Mouse (Mus musculus) right cerebral cortex, postnatal 10 days (tissue): ENCODE measurements around the gene Rad51b.

Source experiments
- DNase-seq, 2 experiments: peaks; one replicate each; pipeline ENCODE4 v3.0.0; 2021; ENCODE audit warnings: low spot score in 2 of 2

Gene Rad51b

DNA sequence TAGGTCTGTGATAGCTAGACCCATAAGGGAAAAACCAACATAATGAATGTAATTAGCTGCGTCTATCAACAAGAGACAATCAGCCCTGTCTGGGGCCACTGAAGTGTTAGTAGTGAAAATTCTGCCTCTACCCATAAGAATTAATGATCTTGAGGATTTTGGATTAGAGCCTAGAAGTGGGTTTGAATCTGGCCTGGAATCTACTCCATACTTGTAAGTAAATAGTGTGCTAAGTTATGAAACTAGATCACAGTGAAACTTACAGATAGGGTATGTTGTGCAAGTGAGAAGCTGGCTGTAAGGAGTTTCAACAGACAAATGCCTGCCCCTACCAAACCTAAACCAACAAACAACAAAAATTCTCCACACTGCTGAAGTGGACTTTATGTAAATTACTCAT lies 83.1 kb downstream of the Rad51b start:
- no peak for DNase-seq

DNA sequence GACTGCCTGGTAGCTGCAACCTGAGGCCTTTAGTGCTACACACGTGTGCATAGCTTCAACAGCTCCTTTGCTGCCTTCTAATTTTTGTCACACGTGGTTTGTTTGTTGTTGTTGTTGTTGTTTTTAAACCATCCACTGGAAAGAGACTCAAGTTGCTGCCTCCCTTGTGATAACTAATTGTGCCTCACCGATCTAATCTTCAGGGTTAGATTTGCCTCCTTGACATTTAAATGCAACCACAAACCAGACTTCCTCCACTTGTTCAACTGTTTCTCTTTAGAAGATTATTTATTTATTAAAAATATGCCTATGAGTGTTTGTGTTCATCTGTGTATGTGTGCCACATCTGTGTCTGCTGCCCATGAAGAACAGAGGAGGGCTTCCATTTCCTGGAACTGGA lies 84.4 kb downstream of the Rad51b start:
- DNase-seq: no peak

DNA sequence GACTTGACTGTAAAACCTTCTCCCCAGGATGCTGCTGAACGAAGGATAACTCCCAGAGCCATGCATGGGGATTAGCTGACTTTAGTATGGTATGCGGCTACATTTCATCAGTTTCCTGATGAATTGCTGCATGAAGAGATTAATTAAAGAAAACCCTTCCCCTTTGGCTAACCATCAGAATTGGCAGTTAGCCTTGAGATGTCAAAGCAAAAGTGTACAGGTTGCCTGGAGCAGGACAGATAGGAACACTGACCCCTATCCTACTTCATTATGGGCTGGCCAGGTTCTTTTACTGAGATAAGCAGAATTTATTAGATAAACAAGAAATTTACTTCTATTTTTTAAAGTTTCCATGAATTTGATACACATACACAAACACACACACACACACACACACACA lies 85.3 kb downstream of the Rad51b start:
- no peak for DNase-seq

DNA sequence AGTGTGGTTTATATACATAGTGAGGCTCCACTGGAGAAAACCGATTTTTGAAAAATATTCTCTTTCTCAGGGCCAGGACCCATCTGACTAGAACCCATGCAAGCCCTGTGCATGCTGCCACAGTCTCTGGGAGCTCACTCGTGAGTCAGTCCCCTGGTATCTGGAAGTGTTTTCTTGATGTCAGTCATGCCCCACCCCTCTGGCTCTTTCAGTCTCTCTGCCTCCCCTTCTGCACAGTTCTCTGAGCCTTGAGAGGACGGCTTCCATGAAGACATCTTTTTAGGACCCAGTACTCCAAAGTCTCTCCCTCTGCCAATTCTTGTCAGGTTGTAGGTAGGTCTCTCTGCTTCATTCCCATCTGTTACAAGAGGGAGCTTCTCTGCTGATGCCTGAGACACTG lies 86.5 kb downstream of the Rad51b start:
- DNase-seq: no peak

DNA sequence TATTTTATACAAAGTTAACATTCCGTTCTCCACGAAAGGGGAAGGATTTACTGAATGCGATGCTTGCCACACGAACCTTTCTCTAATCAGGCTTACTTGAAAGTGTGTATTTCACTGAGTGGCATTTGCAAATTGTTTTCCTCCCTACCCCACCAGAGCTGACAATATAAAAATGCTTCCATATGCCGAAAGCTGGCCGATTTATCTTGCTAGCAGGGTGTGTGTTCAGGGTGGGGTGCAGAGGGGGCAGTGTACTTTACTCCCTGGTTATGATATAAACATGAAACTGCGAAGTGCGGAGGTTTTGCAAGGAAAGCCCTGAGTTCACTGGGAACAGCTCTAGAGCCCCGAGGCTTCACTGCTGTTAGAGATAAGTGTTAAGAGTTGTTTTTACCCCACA lies 87.7 kb downstream of the Rad51b start:
- no peak for DNase-seq

DNA sequence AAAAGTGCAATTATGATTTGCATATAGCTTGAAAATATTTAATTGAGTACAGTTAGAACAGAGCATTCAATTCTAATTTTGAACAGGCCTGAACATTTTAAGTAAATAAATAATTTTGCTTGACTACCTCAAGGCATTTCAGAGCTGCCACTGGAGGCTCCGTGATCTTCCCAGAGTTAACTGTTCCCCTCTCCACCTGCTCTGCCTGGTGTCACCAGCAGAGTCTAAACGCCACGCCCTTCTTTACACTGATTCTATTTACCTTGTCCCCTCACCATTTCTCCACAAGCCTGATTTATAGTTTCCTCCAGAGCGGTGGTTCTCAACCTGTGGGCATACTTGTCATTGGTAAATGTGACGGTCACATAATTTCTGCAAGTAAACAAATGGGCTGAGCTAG lies 88.1 kb downstream of the Rad51b start:
- no peak for DNase-seq

DNA sequence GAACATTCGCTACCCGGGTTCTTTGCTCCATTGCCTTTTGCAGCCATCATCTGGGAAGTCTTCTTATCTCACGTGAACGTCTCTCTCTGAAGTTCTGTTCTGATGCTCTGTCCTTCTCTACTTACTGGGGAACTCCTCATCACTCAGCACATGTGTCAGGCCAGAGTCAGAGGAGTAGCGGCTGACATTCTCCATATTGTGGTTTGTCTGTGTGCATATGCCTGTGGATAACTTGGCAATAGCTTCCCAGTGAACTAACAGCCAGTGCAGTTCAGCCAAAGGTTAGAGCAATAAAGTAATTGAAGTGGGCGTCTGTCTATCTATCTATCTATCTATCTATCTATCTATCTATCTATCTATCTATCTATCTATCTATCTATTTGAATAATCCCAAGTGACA lies 90.8 kb downstream of the Rad51b start:
- DNase-seq: no peak

DNA sequence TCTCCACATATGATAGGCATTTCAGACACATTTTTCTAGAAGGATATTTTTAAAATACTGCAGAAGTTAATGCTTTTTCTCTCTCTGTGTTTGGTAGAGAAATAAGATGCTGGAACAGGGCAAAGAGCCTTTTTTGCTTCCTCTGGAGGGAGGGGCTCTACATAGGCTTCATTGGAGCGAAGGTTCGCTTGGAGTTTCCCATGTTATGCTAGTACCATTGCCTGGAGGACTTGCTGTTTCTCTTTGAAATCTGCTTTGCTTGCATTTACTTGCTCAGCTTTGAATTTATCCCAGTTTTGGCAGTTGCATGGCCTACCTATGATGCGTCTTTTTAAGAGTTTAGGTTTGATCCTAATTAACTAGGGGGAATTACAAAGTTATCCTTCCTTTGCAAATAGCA lies 92.2 kb downstream of the Rad51b start:
- no peak for DNase-seq

DNA sequence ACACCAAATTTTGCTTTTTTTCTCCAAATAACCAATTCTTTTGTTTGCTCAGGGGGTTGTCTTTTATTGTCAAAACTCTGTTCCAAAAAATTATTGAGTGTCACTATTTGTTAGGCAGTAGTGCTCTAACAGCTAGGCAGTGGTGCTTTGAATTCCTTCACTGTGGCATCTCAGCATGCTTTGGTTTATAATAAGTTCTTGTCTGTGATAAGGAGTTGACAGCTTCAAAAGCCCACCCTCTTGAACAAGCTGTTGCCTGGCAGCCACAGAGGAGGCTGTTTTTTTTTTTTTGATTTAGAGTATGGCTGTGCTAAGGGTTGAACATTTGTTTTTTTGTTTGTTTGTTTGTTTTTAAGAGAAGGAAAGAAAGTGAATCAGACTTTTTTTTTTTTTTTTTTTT lies 92.9 kb downstream of the Rad51b start:
- DNase-seq: no peak

DNA sequence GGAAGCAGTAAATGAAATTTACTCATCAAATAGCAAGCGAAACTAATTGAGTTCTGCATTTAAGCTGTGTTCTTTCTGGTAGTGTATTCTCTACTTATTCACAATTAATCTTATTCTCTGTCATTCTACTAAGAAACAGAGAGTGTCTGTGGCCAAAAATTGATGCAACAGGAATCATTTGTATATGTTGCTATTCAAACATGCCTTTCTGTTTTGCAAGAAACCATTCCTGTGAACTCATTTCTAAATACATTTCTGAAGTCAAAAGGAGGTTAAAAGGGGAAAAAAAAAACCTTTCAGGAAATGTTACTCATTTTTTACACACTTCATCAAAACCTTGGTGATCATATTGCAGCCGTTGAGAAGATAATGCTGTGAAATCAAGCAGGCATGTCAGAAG lies 96.6 kb downstream of the Rad51b start:
- DNase-seq: no peak

DNA sequence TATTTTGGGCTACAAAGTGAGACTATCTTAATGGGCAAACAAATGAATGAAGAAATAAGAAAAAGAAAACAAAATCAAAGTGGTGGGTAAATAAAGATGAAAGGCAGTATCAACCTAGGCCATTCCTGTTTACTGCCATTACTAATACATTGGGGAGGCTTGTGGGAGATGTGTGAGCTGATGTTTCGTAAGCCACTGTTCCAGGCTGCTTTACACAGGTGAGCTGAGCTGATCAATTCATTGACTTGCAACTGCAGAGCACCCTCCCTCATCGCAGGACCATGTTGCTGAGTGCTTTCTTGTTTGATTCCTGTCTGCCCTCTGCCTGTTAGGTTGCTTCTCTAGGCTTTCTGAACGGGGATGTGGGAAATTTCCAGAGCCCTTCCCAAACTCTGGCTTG lies 106.9 kb downstream of the Rad51b start:
- no peak for DNase-seq

DNA sequence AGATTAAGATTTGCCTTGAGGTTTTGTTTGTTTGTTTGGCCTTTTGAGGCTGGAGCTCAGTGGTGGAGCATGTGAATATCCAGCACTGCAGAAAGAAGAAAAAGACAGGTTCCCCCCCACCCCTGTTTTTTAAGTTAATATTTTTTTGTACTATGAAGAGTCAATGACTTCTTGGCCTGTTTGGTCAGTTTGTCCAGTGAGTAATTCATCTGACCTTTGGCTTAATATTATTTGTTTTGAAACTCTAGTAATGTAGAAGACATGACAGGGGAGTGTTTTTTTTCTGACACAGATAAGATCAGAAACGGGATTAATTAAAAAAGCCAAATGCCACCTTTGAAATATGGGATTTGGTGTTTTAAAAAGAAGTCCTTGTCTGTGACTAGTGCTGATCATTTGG lies 107.4 kb downstream of the Rad51b start:
- no peak for DNase-seq

DNA sequence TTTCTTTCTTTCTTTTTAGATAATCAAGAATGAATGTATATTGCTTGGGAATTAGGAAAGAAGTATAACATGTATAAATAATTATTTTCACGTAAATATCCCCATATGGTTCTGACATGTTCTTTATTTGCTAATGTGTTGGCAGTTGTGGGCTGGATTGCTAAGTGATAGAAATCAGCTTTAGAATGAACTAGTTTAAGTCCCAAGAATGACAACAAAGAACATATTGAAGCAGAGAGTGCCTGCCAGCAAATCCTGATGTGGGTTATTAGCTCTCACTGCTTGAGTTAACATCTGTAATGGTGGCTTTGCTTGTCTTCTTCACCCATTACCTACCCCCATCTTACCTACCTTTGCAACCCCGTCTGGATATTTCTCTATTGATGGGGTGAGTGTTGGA lies 111.6 kb downstream of the Rad51b start:
- no peak for DNase-seq

DNA sequence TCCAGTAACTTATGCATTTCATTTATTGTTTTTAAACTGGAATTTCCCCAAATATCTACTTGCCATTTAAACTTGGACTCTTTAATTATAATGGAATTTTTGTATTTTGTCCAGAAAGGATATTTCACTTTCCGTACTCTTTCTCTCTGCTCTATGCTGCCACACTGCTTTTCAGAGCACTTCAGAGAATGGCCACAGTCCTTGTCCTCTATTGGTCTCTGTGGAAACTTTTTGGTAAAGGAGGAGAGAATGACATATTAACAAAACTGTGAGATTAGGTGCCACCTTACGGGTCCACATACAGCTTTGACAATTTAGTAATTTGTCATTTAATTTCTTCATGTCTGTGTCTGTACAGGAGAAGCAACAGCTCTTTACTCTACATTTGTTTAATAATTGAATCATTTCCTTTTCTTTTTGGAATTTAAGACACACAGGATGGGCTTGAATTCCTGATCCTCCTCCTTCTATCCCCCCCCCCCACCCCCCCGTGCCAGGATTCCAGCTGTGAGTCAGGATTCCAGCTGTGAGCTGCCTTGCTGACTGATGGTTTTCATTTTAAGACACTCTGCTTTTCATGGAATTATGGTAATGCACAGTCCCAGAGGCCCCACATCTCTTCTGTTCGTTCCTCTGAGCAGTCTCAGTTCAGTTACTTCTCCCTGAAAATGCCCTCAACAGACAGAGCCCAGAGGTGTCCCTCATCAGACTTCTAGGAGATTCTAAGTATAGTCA lies 112.2 kb downstream of the Rad51b start:
- no peak for DNase-seq

DNA sequence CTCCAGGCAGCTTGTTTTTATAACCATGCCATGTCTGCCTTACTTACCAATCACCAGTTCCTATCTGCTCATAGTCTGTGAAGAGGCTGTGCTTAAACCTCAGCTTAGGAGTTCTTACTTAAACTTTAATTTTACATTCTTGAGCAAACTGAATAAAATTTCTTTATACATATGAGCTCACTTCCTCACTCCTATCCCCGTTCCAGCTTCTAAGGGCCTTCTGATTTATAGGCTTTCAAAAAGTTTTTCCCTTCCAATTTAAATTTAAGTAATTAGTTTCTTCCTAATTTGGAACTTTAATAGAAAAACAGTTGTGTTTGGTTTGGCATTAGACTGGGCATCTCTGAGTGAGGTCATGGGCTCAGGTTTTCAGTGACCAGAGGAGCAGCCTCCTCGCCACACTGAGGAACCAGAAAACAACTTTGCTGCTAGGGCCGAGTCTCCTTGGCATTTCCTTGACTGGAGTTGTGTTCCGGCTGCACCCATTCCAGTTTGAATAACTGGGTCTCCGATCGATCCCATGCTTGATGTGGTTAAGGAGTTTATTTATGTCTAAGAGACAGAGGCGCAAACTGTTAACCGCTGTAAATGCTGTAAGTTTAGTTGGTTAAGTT lies 115.9 kb downstream of the Rad51b start:
- no peak for DNase-seq

DNA sequence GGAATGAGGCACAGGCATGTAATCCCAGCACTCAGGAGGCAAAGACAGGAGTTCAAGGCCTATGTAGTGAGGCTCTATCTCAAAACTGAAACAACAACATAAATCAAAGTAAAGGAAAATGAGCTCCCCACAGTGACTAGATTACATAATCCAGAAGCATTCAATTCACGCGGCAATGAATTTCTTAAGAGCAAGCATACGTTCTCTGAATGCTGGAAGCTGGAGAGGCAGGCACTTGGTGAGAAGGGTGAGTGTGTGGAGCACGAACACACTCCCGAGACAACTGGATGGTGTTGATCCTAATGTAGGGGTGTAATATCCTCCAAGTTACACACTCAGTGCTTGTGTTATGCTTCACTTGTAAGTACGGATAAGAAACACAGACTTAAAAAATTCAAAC lies 120.3 kb downstream of the Rad51b start:
- DNase-seq: no peak

DNA sequence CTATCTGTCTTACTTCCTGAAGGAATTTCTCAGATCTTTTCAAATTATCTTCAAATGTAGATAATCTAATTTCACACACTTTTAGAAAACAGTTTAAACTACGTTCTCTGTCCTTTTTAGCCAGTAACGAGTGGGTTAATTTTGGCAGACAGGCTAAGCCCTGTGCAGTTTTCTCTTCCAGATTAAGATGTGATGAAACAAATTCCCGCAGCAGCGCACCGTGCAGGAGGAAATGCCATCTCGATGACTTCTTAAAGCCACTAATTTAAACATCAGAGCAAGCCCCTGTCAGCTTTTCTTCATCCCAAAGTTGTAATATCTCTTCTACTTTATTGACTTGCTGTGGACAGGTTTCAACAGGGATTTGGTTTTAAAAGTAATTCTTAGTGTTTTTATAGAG lies 123.5 kb downstream of the Rad51b start:
- no peak for DNase-seq

DNA sequence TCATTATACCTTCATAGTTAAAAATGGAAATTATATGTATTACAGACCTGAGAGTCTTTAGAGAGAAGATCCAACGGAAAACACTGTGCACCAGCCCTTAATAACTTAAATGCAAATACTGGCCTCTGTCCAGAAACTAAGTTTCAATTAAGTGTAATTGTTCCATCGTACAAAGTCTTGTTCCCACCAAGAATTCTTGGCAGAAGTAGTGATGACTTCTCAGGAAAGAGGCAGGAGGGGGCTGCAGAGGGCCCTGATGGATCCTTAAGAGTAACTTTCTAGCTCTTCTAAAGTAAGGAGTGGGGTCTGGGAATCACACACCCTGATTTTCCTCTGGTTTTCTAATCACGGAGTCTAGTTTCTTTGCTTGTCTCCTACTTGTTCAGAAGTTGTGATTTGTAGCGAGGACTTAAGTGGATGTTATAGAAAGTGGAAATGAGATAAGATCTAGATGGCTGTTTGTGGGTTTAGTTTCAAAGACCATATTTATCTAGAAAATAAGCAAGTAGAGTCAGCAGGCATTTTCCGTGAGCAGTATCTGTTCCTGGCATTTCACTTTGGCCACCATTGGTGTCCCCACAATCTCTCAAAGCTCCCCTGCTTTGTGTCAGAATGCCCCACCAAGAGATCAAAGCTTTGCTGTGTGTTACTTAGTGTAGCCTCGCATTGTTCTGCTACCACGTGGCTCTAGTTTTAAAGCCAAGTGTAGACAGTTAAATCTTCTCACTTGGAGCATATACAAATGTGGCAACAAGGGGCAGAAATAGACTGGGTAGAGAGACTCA lies 132.6 kb downstream of the Rad51b start:
- DNase-seq: no peak

DNA sequence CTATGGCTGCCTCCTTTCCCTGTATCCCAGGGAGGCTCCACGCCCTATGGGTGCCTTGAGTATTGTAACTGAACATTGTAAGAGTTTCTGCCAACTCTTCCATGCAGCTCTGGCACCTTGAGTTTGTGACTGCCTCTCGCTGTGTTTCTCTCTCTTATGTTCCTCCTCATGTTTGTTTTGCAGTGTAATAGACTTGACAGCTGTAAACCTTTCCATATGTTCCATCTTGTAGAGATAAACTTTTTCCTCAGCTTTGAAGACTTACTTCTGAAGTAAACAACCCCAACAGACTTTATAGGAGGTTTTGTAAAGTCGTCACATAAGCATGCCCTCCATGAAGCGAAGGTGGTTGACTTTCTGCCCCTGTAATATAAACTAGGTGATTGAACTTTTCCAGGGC lies 134.1 kb downstream of the Rad51b start:
- no peak for DNase-seq

DNA sequence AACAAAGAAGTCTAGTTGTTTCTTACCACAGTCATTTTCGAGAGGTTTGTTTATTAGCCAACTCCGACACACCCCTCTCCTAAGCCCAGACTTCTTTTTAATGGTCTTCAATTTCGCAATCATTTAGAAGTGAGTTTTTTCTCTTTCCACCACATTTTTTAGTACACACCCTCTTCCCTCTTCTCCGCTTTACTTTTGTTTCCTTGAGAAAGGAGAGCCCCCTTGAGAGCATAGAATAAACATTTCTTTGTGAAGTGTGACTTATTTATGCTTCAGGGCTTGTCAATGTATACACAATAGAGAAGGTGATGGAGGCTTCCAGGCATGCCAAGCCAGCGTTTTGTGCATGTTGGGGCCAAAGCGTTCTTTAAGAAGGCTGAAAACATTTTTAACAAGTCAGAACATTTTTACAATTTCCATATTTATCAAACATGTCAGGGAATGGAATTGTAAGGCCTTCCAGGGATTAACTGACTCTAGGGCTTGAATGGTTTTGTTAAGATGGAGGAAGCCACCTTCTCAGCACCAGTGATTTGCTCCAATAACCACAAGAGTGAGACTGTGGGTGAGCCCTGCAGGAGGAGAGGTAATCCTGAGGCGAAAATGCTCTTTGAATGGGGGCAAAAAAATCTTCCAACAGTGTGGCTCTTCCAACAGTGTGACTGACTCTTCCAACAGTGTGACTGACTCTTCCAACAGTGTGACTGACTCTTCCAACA lies 136.8 kb downstream of the Rad51b start:
- no peak for DNase-seq

DNA sequence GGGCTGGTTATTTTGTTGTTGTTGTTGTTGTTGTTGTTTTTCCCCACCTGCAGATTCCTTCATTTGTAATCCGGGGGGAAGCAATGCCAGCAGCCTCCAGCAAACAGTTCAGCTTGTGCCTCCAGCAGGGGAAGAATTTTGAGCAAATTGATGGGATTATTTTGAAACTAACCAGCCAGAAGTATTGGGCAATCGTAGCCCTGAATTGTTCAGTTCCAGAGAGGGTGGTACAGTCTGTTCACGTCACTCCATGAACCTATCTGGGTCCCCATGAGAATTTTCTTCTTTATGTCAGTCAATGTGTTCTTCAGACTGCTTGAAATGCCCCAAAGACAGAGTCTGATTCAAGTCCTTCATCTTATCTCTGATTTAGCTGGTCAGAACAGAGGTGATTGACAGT lies 138.4 kb downstream of the Rad51b start:
- DNase-seq: no peak

DNA sequence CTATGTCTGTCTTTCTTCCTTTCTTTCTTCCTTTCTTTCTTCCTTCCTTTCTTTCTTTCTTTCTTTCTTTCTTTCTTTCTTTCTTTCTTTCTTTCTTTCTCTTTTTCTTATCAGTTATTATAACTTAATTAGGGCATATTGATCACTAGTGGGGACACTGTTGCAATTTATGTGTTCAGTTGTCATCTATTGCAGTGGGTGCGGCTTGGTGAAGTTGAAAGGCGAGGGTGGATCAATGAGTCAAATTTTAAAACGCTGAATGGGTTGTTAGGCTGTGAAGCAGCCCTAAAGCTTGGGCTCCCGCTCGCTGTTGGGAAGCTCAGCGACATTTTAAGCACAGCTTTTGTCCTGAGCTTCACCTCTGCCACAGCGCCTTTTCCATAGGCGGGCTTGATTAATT lies 139.0 kb downstream of the Rad51b start:
- no peak for DNase-seq

DNA sequence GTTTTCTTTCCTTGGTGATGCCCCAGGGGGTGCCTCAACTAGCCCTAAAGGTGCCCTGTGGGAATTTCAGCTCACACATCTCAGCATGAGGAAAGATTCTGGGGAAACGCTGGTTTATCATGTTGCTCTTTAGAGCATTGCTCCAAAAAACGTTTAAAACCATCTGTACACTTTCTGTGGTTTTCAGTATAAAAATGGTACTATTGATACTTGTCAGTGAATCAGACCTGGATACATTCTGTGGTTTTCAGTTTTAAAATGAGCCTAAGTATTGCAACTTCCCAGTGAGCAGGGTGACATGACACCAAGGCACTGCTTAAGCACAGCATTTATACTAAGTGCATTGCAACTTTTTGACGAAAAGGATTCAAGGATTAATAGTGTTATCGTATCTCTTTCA lies 139.8 kb downstream of the Rad51b start:
- no peak for DNase-seq
